Mouse (Mus musculus) adrenal gland (tissue): ENCODE measurements at regions not wholly inside any gene's neighbourhood (a gene's known extent, or its start where the extent isn't known, plus 50 kb on each side); places are given as distances from the start of the nearest gene placed in this dataset.

Experiments
- intact Hi-C: fragments of 180-260 bp; cut with DNase I; formaldehyde crosslinking; loops from one replicate; pipeline ENCODE4 v1.15.1; 2025

- intact Hi-C loops = no loop called here
Observed at GRCm38 (mm10) chr2:116942321-116942791, 63.9 kb downstream of the Tmco5 start.

- intact Hi-C loops = no loop called here
Observed at GRCm38 (mm10) chr2:116948538-116948937, 70.0 kb downstream of the Tmco5 start.

- intact Hi-C loops = no loop called here
Observed at GRCm38 (mm10) chr2:116949741-116950140, 71.2 kb downstream of the Tmco5 start.

- intact Hi-C loops = no loop called here
Observed at GRCm38 (mm10) chr2:116950154-116950553, 71.7 kb downstream of the Tmco5 start.

GRCm38 (mm10) chr2:116951481-116951880, 73.0 kb downstream of the Tmco5 start:
- intact Hi-C loops = no loop called here

GRCm38 (mm10) chr2:116954280-116954679, 75.8 kb downstream of the Tmco5 start:
- intact Hi-C loops = no loop called here

GRCm38 (mm10) chr2:116954896-116955295, 76.4 kb downstream of the Tmco5 start:
- intact Hi-C loops = no loop called here

- intact Hi-C loops = no loop called here
Observed at GRCm38 (mm10) chr2:116963116-116963873, 84.8 kb downstream of the Tmco5 start.

- intact Hi-C loops = no loop called here
Observed at GRCm38 (mm10) chr2:116966266-116966665, 87.8 kb downstream of the Tmco5 start.

- intact Hi-C loops = no loop called here
Observed at GRCm38 (mm10) chr2:116971666-116972613, 93.4 kb downstream of the Tmco5 start.

GRCm38 (mm10) chr2:116972614-116972985, 94.1 kb downstream of the Tmco5 start:
- intact Hi-C loops = no loop called here

GRCm38 (mm10) chr2:116973441-116973840, 95.0 kb downstream of the Tmco5 start:
- intact Hi-C loops = no loop called here

GRCm38 (mm10) chr2:116974152-116974551, 95.7 kb downstream of the Tmco5 start:
- intact Hi-C loops = no loop called here

- intact Hi-C loops = loop anchor here (5.0 kb wide), 3 partner anchors 72 to 198 kb away; partner anchors contain the start of gene Spred1
Observed at GRCm38 (mm10) chr2:116974569-116975060, 96.1 kb downstream of the Tmco5 start.

- intact Hi-C loops = loop anchor here (5.0 kb wide), 3 partner anchors 73 to 197 kb away; partner anchors contain the start of gene Spred1
Observed at GRCm38 (mm10) chr2:116975091-116975600, 96.7 kb downstream of the Tmco5 start.

GRCm38 (mm10) chr2:116975601-116976431, 97.3 kb downstream of the Tmco5 start:
- intact Hi-C loops = loop anchor here (5.0 kb wide), 3 partner anchors 74 to 196 kb away; partner anchors contain the start of gene Spred1

- intact Hi-C loops = loop anchor here (5.0 kb wide), 3 partner anchors 74 to 196 kb away; partner anchors contain the start of gene Spred1
Observed at GRCm38 (mm10) chr2:116976432-116976750, 97.9 kb downstream of the Tmco5 start.

- intact Hi-C loops = loop anchor here (5.0 kb wide), 3 partner anchors 75 to 195 kb away; partner anchors contain the start of gene Spred1
Observed at GRCm38 (mm10) chr2:116976951-116977503, 98.5 kb downstream of the Tmco5 start.

GRCm38 (mm10) chr2:116977771-116978600, 99.5 kb downstream of the Tmco5 start:
- intact Hi-C loops = loop anchor here (5.0 kb wide), 3 partner anchors 76 to 194 kb away; partner anchors contain the start of gene Spred1
